Mouse (Mus musculus): ENCODE results near the gene Hcrtr1. TPM values are rescaled to one million over a fixed set of nuclear protein-coding genes. Genes with fewer than 3 reads are reported as not detected.

Hcrtr1 gene
- polyA plus RNA-seq, 1 experiment from 2014 or later: not detected

GRCm38 (mm10) chr4:130120752-130121151 is 18.4 kb downstream of the Hcrtr1 start:
- Histone ChIP-seq H3K27ac (no peak overlapping the region), H3K4me3 (no peak overlapping the region), H3K27me3 (no peaks in the 10 kb centered on the region), H3K4me2 (no peak overlapping the region), H3K36me3 (peaks cover 41% of the 10 kb centered on the region), H3K9ac (no peak overlapping the region), H3K4me1 (replicated peaks) (peaks cover 6% of the 10 kb centered on the region; the same call in 1 of the 2 replicates), H3K9me3 (replicated peaks) (no peaks in the 10 kb centered on the region)
- 46% methylated on average over 4 of the region's 4 CpGs for WGBS
- ATAC-seq (replicated peaks; ENCODE audit: insufficient number of reproducible peaks, insufficient read depth, low FRiP score, low read depth): no peak

DNA sequence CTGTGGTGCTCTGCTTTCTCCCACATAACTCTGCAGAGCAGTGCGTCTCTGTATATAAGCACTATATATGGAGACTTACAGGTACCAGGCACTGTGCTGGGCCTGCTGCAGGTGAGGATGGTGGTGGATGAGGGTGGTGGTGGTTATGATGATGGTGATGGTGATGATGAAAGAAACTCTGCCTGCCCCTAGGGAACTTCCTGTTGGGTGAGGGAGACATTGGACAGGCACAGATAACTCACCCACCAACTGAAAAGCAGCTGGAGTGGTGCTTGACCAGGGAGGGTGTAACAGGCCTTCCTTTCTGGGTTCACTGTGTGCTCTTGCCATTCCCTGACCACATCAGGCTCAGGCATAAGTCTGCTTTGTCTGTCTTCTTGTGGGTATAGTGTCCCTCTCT is 26.4 kb downstream of the Hcrtr1 start:
- H3K4me2 ChIP-seq: no peak overlapping the region
- H3K36me3 ChIP-seq: peaks cover 3% of the 10 kb centered on the region; the same call in 1 of the 2 replicates
- no peaks in the 10 kb centered on the region for H3K9me3 ChIP-seq (replicated peaks)
- H3K9ac ChIP-seq: no peak overlapping the region
- WGBS: 92% methylated on average over 1 of the region's 1 CpGs
- H3K27me3 ChIP-seq: no peaks in the 10 kb centered on the region
- ATAC-seq (replicated peaks; ENCODE audit: insufficient number of reproducible peaks, insufficient read depth, low FRiP score, low read depth): no peak
- no peak overlapping the region for H3K4me3 ChIP-seq
- H3K27ac ChIP-seq: no peak overlapping the region
- peaks cover 12% of the 10 kb centered on the region for H3K4me1 ChIP-seq (replicated peaks)

DNA sequence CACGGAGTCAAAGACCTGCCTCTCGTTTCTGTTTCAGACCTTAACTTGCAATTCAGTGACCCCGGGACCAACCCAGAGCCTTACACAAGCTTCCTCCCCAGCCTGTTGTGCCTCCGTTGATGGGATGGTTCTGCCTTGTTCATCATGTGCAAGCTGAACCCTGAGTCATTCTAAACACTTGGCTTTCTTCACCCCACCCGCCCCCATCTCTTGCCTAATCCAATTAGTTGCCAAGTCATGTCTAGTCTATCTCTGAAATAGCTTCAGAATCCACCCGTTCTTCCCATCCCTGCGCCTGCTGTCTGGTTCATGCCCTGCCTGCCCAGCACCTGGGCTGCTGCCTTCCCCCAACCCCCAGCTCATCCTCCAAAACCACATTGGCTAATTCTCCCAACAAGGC is 26.9 kb downstream of the Hcrtr1 start:
- no peak overlapping the region for H3K9ac ChIP-seq
- no peaks in the 10 kb centered on the region for H3K9me3 ChIP-seq (replicated peaks)
- 75% methylated on average over 7 of the region's 7 CpGs for WGBS
- no peaks in the 10 kb centered on the region for H3K27me3 ChIP-seq
- no peaks in the 10 kb centered on the region; the same call in 1 of the 2 replicates for H3K36me3 ChIP-seq
- no peak overlapping the region for H3K4me2 ChIP-seq
- peaks cover 12% of the 10 kb centered on the region for H3K4me1 ChIP-seq (replicated peaks)
- H3K4me3 ChIP-seq: no peak overlapping the region
- H3K27ac ChIP-seq: no peak overlapping the region
- ATAC-seq (replicated peaks; ENCODE audit: insufficient number of reproducible peaks, insufficient read depth, low FRiP score, low read depth): no peak

DNA sequence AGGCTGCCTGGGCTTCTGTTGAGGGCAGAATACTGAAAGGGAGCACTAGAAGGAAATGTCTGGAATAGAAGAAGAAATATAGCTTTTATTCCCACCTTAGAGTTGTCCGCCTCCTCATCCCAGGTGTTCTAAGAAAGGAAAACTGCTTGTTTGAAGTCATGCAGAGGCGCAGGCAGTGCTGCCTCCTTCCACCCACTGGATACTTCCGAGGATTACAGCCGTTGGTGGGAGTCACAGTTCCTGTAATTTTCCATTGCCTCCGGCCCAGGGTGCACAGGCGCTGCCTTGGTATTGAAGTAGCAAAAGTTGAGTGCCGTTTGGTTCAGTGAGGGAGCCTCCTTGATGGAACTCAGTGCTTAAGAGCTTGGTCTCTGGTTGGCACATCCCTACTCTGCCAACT is 29.1 kb downstream of the Hcrtr1 start:
- ATAC-seq (replicated peaks; ENCODE audit: insufficient number of reproducible peaks, insufficient read depth, low FRiP score, low read depth): no peak
- 86% methylated on average over 7 of the region's 7 CpGs for WGBS
- no peaks in the 10 kb centered on the region; the same call in 1 of the 2 replicates for H3K36me3 ChIP-seq

DNA sequence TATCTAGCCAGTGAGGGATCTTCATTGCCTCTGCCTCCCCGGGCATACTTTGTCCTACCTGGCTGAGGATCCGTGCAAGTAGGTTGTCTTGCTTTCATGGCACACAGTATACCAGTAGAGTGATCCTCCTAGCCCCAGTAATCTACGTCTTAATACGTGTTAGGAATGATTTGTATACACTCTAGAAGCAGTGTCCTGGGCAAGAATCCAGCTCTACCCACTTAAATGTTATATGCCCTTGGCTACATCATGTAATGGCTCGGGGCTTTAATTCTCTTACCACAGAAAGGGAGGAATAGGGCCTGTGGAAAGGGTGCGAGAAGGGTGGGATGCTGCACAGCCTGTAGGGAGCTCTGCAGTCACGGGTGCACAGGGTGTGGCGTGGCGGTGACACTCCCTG is 29.5 kb downstream of the Hcrtr1 start:
- Histone ChIP-seq H3K27ac (no peak overlapping the region), H3K9me3 (replicated peaks) (no peaks in the 10 kb centered on the region), H3K27me3 (no peaks in the 10 kb centered on the region), H3K4me3 (no peak overlapping the region), H3K4me2 (no peak overlapping the region), H3K36me3 (no peaks in the 10 kb centered on the region), H3K4me1 (replicated peaks) (peaks cover 15% of the 10 kb centered on the region), H3K9ac (no peak overlapping the region)
- no peak for ATAC-seq (replicated peaks; ENCODE audit: insufficient number of reproducible peaks, insufficient read depth, low FRiP score, low read depth)
- WGBS: 90% methylated on average over 9 of the region's 9 CpGs

More for the DNA sequence above, 29.1 kb downstream of the Hcrtr1 start:
- no peaks in the 10 kb centered on the region for H3K27me3 ChIP-seq
- H3K4me3 ChIP-seq: no peak overlapping the region
- H3K27ac ChIP-seq: no peak overlapping the region
- peaks cover 15% of the 10 kb centered on the region for H3K4me1 ChIP-seq (replicated peaks)
- no peak overlapping the region for H3K9ac ChIP-seq
- no peaks in the 10 kb centered on the region for H3K9me3 ChIP-seq (replicated peaks)
- no peak overlapping the region for H3K4me2 ChIP-seq

DNA sequence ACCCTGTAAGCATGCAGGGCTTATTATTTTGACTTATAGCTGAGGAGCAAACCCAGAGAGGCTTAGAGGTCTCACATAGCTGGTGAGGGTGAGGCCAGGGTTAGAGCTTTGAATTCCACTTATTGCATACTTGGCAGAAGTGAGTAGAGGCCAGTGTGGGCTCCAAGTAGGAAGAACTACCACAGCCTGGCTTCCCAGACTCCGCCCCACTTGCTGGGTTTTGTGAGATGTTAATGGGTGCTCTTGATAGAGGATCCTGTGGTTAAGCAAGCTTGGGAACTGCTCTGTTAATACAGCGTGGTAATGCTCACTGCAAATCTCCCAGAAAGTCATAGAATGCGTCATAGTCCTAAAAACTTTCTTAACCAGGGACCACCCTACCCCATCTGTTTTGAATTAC is 30.2 kb downstream of the Hcrtr1 start:
- Histone ChIP-seq H3K9me3 (replicated peaks) (no peaks in the 10 kb centered on the region), H3K4me2 (peak overlapping the region; percentile 75; the same call in 1 of the 2 replicates), H3K27ac (no peak overlapping the region), H3K36me3 (no peaks in the 10 kb centered on the region), H3K4me1 (replicated peaks) (peaks cover 15% of the 10 kb centered on the region), H3K9ac (no peak overlapping the region), H3K4me3 (no peak overlapping the region), H3K27me3 (no peaks in the 10 kb centered on the region)
- 79% methylated on average over 3 of the region's 3 CpGs for WGBS
- no peak for ATAC-seq (replicated peaks; ENCODE audit: insufficient number of reproducible peaks, insufficient read depth, low FRiP score, low read depth)

DNA sequence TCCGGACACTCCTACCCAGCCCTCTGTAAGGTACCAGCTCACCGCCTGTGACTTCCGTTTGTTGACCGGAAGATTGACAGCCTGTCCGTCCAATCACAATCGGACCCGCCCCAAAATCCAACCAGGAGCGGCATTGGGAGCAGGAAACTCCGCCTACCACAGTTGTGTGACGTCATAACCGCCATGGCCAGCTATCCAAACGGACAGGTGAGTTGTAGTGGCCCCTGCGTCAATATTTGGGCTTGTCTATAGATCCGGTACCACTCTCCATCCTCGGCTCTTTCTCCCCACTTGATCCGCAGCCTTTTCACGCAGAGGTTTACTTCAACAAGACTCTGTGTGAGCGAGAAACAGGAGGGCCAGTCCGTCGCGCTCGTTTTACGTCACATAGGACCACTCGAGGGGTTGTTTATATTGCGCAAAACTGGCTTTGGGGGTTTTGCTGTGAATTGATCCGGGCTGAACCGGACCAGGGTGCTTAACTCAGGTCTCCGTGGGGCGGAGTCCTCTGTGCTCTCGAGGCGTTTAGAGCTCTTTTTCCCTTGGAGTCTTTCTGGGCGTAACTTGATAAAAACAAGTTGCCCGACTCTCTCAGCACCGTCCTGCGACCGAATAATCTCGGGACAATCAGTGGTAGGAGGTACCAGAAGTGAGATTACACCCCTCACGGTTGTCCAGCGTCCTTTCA is 31.6 kb downstream of the Hcrtr1 start:
- Histone ChIP-seq H3K27me3 (no peaks in the 10 kb centered on the region), H3K4me3 (peak overlapping the region; percentile 85), H3K9ac (peak overlapping the region; percentile 65), H3K36me3 (no peaks in the 10 kb centered on the region), H3K4me1 (replicated peaks) (peaks cover 15% of the 10 kb centered on the region), H3K9me3 (replicated peaks) (no peaks in the 10 kb centered on the region), H3K4me2 (peak overlapping the region; percentile 75), H3K27ac (peak overlapping the region; percentile 72)
- ATAC-seq (replicated peaks; ENCODE audit: insufficient number of reproducible peaks, insufficient read depth, low FRiP score, low read depth): peak; percentile 94
- WGBS: under 1% methylated on average over 39 of the region's 39 CpGs

- no peaks in the 10 kb centered on the region for H3K9me3 ChIP-seq (replicated peaks)
- ATAC-seq (replicated peaks; ENCODE audit: insufficient number of reproducible peaks, insufficient read depth, low FRiP score, low read depth): no peak; the same call in 1 of the 2 replicates
- no peaks in the 10 kb centered on the region for H3K36me3 ChIP-seq
- peak overlapping the region; percentile 53 for H3K4me2 ChIP-seq
- no peaks in the 10 kb centered on the region for H3K27me3 ChIP-seq
- peak overlapping the region; percentile 46; the same call in 1 of the 2 replicates for H3K27ac ChIP-seq
- peaks cover 18% of the 10 kb centered on the region for H3K4me1 ChIP-seq (replicated peaks)
- 11% methylated on average over 14 of the region's 14 CpGs for WGBS
- peak overlapping the region; percentile 85 for H3K4me3 ChIP-seq
- H3K9ac ChIP-seq: 0 out of 2 replicates have a peak overlapping the region, but pooled peaks have one; percentile 33
These were observed 32.1 kb downstream of the Hcrtr1 start for GRCm38 (mm10) chr4:130107065-130107443.

DNA sequence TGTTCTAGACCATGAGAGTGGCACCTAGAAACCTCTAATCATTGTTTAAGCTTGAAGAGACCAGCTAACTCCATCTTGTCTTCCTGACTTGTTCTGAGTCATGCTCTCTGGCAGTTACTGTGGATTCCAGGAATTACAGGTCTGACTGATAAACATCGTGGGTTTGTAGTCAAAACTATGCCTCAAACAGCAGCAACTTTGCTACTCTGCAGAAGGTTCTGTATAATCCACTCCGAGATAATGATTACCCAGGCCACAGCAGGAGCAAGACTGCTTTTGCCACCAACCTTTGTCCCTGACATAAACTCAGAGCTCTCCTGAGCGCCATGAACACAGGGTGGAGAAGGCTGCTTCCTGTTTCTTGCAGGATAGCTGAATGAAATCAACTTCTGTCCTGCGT is 34.6 kb downstream of the Hcrtr1 start:
- Histone ChIP-seq H3K9me3 (replicated peaks) (no peaks in the 10 kb centered on the region), H3K4me3 (no peak overlapping the region), H3K9ac (no peak overlapping the region), H3K4me1 (replicated peaks) (peaks cover 23% of the 10 kb centered on the region), H3K4me2 (no peak overlapping the region), H3K27me3 (peaks cover 10% of the 10 kb centered on the region; the same call in 1 of the 2 replicates), H3K27ac (no peak overlapping the region), H3K36me3 (no peaks in the 10 kb centered on the region)
- ATAC-seq (replicated peaks; ENCODE audit: insufficient number of reproducible peaks, insufficient read depth, low FRiP score, low read depth): no peak
- 58% methylated on average over 4 of the region's 4 CpGs for WGBS

DNA sequence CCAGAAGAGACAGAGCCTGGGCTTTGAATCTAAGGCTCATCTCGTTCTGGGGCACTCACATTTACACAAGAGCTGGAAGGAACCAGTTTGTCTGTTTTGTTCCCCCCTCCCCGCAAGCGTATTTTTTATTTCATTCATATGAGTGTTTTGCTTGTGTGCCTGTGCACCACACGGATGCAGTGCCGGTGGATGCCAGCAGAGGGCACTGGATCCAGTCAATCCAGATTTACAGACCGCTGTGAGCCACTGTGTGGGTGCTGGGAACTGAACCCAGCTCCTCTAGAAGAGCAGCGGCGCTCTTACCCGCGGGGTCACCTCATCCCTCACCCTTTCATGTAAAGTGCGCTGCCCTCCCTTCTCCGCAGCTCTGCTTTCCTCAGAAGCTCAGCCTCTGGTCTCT is 35.5 kb downstream of the Hcrtr1 start:
- Histone ChIP-seq H3K36me3 (no peaks in the 10 kb centered on the region), H3K9me3 (replicated peaks) (no peaks in the 10 kb centered on the region), H3K4me1 (replicated peaks) (peaks cover 19% of the 10 kb centered on the region), H3K4me2 (no peak overlapping the region), H3K4me3 (no peak overlapping the region), H3K27ac (no peak overlapping the region), H3K9ac (no peak overlapping the region), H3K27me3 (peaks cover 10% of the 10 kb centered on the region)
- 71% methylated on average over 12 of the region's 12 CpGs for WGBS
- no peak for ATAC-seq (replicated peaks; ENCODE audit: insufficient number of reproducible peaks, insufficient read depth, low FRiP score, low read depth)

DNA sequence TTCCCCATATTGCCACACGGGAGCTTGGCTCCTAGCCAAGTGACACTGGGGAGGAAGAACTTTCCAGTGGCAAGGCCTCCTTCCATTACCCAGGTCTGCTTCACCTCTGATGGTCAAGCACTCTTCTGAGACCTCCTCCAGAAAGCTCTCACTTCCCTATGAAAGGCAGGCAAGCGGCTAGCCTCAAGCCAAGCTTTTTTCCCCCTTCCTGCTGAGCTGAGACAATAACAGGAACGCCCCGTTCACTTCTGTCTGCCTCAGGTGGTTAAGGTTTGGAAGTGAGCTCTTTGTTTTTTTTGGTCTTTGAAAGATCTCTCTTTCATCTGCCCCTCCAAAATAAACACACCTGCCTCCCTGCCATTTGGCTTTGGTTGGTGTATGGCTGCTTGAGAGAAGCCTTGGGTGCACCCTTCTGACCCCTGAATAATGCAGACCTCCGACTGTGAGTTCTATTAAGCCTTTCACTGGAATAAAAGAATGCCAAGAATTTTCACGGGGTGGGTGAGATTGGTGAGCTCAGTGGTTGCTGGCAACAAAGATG is 37.0 kb downstream of the Hcrtr1 start, which contains the start of gene Pef1:
Gene Pef1, plus strand, starts transcription at position 448 of the 541 bp plus-strand sequence.
- Histone ChIP-seq H3K4me2 (no peak within 1 kb of the TSS), H3K9me3 (replicated peaks) (no peaks in the 10 kb centered on the region)

GRCm38 (mm10) chr4:130101183-130101582 is 38.0 kb downstream of the Hcrtr1 start:
- Histone ChIP-seq H3K4me3 (no peak overlapping the region), H3K9me3 (replicated peaks) (no peaks in the 10 kb centered on the region), H3K4me1 (replicated peaks) (peaks cover 9% of the 10 kb centered on the region), H3K27ac (no peak overlapping the region), H3K9ac (no peak overlapping the region), H3K4me2 (no peak overlapping the region), H3K27me3 (peaks cover 10% of the 10 kb centered on the region), H3K36me3 (no peaks in the 10 kb centered on the region)
- WGBS: 42% methylated on average over 8 of the region's 8 CpGs
- ATAC-seq (replicated peaks; ENCODE audit: insufficient number of reproducible peaks, insufficient read depth, low FRiP score, low read depth): no peak

More for the DNA sequence above, 37.0 kb downstream of the Hcrtr1 start, which contains the start of gene Pef1:
- no peak for ATAC-seq (replicated peaks; ENCODE audit: insufficient number of reproducible peaks, insufficient read depth, low FRiP score, low read depth)
- H3K9ac ChIP-seq: no peak within 1 kb of the TSS
- H3K27me3 ChIP-seq: peaks cover 10% of the 10 kb centered on the region
- peaks cover 11% of the 10 kb centered on the region for H3K4me1 ChIP-seq (replicated peaks)
- no peak within 1 kb of the TSS for H3K27ac ChIP-seq
- WGBS: 9% methylated on average over 6 of the region's 6 CpGs
- no peaks in the 10 kb centered on the region for H3K36me3 ChIP-seq
- no peak within 1 kb of the TSS for H3K4me3 ChIP-seq
